Mouse (Mus musculus): ENCODE measurements at regions not wholly inside any gene's neighbourhood (a gene's known extent, or its start where the extent isn't known, plus 50 kb on each side); places are given as distances from the start of the nearest gene placed in this dataset.

DNA sequence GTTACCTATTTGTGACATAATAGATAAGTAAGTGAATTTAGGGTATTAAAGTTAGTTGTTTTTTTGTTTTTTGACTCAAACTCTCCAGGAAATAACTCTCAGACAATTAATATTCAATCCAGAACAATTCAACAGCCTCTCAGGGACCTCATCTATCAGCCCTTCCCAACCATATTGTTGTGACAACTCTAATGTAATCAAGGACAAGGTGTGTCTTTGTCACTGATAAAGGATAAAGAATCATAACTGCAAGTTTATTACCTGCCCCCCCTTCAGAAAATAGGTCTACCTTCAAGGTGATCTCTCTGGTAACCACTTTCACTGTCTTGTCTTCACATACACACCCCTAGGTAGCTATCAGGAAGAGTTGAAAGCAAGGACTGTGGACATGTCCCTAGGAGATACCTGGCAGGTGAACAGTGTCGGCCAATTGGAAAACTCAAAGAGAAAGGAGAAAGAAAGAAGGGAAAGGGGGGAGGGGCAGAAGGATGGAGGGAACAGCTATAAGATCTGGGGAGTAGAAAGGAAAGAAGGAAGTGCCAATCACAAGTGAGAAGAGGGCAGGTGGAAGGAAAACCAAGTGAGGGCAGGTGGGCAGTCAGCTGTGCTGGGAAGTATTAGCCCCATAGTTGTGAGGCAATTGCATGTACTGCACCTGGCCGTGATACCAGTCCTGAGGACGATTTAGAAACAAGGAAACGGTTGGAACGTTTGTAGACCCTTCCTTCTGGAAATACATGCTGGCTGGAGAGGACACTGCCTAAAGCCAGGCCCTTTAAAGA lies 51.3 kb upstream of the Gm47985 start:
- ATAC-seq = peak; percentile 93
- no peaks in the 10 kb centered on the region for H3K9me3 ChIP-seq (ENCODE audit: control insufficient read depth)
- H3K4me1 ChIP-seq (replicated peaks; ENCODE audit: control insufficient read depth, insufficient read depth, low read length) = no peaks in the 10 kb centered on the region
- whole genome bisulfite sequencing = 43% methylated on average over 5 of the region's 5 CpGs
- no peak overlapping the region for H3K4me3 ChIP-seq (ENCODE audit: low read depth, low read length)
- TF ChIP-seq CTCF (IDR thresholded peaks at IDR 0.05; ENCODE audit: low read depth) = no peak
- no peaks in the 10 kb centered on the region for H3K27me3 ChIP-seq (replicated peaks; ENCODE audit: control insufficient read depth, insufficient read depth, low read length)
- H3K27ac ChIP-seq (ENCODE audit: low read depth, low read length) = peak overlapping the region; percentile 54
- H3K9ac ChIP-seq (ENCODE audit: low read depth, low read length) = no peak overlapping the region
- no peaks in the 10 kb centered on the region for H3K36me3 ChIP-seq (ENCODE audit: control insufficient read depth, insufficient read depth)
- peak overlapping the region; percentile 41 for H3K4me2 ChIP-seq (replicated peaks; ENCODE audit: low read depth)

DNA sequence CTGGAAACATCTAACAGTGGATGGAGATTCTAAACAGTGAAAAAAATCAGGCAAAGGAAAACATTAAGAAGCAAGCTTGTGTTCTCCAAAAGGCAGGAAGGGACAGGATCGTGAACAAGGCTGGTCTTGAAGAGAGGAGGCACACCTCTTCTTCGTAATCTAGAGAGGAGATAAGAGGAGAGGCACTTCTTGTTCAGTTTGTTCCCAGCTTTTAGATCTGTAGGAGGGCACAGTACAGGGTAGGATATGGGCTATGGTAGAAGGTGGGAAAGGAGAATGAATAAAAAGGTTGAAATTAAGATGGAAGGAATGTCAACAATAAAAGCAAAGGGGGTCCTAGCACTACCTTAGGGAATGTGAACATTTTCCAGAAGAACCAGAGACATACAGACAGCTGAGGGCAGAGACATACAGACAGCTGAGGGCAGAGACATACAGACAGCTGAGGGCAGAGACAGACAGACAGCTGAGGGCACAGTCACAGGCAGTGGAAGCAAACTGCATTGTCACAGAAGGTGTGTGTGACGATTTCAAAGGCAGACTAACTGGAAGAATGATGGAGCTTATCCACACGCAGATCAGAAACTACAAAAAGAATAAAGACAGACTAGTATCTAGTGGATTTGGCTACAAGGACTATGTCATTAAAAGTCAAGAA lies 50.6 kb upstream of the Gm47985 start:
- no peak for TF ChIP-seq CTCF (IDR thresholded peaks at IDR 0.05; ENCODE audit: low read depth)
- Histone ChIP-seq H3K4me1 (replicated peaks; ENCODE audit: control insufficient read depth, insufficient read depth, low read length) (no peaks in the 10 kb centered on the region), H3K9me3 (ENCODE audit: control insufficient read depth) (no peaks in the 10 kb centered on the region), H3K36me3 (ENCODE audit: control insufficient read depth, insufficient read depth) (no peaks in the 10 kb centered on the region), H3K9ac (ENCODE audit: low read depth, low read length) (no peak overlapping the region), H3K4me2 (replicated peaks; ENCODE audit: low read depth) (peak overlapping the region; percentile 41), H3K4me3 (ENCODE audit: low read depth, low read length) (no peak overlapping the region), H3K27me3 (replicated peaks; ENCODE audit: control insufficient read depth, insufficient read depth, low read length) (no peaks in the 10 kb centered on the region), H3K27ac (ENCODE audit: low read depth, low read length) (peak overlapping the region; percentile 54)
- 47% methylated on average over 4 of the region's 4 CpGs for WGBS
- peak; percentile 78 for ATAC-seq

Data from intestine, postnatal 0 days (tissue).